Mouse (Mus musculus): ENCODE results near the gene Nabp2.

The Nabp2 gene

DNA sequence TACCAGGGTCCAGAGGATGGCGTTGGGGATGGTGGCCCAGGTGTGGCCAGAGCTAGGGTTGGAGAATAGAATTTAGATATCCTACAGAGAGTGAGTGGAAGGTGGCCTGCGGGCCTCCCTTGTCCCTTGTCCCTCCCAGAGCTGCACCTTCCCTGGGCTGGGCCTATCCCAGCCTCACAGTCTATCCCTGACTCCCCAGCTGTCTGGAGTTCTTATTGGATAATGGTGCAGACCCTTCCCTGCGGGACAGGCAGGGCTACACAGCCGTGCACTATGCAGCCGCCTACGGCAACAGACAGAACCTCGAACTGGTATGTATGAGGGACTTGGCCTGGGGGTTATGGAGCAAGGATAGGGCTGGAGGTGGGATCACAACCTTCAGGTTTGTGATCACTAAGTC is 25.4 kb downstream of the Nabp2 start:
- DNase-seq (ENCODE audit: low spot score), result no peak

GRCm38 (mm10) chr10:128382482-128382881 is 28.8 kb downstream of the Nabp2 start:
- no peak for DNase-seq (ENCODE audit: low spot score)

DNA sequence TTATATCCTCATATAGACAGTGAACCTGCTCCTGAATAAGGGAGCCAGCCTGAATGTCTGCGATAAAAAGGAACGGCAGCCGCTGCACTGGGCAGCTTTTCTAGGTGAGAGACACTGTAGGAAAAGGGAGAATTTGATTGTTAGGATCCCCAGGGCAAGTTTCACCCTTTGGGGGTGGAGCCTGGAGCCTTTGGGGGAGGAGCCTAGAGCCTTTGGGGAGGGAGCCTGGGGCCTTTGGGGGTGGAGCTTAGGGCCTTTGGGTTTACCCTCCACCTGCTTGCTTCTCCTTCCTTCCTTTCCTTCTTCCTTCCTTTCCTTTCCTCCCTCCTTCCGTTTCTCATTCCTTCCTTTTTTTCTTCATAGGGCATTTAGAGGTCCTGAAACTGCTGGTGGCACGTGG is 30.7 kb downstream of the Nabp2 start:
- no peak for DNase-seq (ENCODE audit: low spot score)

- no peak for DNase-seq (ENCODE audit: low spot score)
Observed at GRCm38 (mm10) chr10:128379260-128379659, 32.0 kb downstream of the Nabp2 start.

- no peak for DNase-seq (ENCODE audit: low spot score)
Observed at GRCm38 (mm10) chr10:128378462-128378861, 32.8 kb downstream of the Nabp2 start.

GRCm38 (mm10) chr10:128377940-128378448 is 33.3 kb downstream of the Nabp2 start:
- DNase-seq (ENCODE audit: low spot score), result no peak

DNA sequence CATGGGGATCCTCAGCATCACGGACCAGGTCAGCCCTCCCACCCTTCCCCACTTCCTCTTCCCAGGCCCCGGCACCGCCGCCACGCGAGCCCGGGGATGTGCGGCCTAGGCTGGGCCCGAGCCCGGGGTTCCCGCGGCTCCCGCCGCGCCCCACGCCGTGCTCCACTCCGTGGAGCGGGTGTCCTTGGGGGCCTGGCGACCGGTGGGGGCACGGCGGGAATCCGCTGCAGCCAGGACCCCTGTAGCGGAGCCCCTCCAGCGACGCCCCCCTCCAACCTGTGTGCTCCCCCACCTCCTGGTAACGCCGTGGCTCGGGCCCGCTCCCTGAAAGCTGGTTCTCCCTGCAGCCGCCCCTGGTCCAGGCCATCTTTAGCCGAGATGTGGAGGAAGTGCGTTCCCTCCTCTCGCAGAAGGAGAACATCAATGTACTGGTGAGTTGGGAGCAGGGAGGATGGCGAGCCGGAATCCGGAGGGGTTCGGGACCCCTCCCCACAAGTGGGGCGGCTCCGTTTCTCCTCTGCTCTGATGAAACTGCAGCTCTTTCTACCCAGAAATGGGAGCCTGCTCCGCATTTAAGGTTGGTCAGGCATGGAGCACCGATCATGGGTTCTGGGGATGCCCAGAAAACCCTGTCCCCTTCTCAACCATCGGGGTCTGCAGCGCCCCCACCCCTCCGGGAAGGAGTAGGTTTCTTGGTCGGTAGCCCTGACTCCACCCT is 33.9 kb downstream of the Nabp2 start:
- peak; percentile 35 for DNase-seq (ENCODE audit: low spot score)

DNA sequence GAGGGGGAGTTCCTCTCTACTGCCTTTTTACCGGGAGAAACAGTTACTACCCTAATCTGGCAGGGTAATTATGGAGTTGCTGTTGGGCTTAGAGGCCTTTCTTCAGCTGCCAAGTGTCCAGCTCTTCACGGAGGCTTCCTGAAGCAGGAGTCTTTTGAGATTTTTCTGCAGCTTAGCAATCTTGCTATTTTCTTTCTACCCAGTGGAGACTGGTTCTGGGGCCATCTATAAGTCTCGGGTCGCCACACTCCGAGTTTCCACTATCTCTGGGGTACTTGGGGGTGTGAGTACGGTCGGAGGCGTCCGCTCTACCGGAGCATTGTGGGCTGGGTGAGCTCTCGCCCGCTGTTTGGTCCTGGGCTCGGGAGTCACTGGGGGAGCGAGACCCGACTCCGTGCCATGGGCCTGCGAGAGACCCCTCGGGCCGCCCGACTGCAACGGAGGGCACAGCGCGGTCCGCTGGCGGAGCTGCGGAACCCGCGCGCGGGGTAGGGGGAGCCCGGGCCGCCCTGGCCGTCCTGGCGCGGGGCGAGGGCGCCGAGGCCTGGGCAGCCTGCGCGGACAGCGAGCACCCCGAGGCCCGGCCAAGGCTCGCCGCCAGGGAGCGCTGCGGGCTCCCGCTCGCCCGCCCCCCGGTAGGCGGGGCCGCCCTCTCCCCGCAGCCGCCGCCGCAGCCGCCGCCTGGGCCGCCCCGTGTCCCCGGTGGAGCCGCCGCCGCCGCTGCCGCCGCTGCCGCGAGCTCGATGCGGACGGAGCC is 34.7 kb downstream of the Nabp2 start, which contains the start of gene Ankrd52:
Gene Ankrd52 (plus strand): TSS at position 661 of the 757 bp plus-strand sequence.
- DNase-seq (ENCODE audit: low spot score), result peak; percentile 86

GRCm38 (mm10) chr10:128376099-128376454 is 35.2 kb downstream of the Nabp2 start:
- no peak for DNase-seq (ENCODE audit: low spot score)

GRCm38 (mm10) chr10:128374393-128374792 is 36.9 kb downstream of the Nabp2 start:
- DNase-seq (ENCODE audit: low spot score), result no peak

DNA sequence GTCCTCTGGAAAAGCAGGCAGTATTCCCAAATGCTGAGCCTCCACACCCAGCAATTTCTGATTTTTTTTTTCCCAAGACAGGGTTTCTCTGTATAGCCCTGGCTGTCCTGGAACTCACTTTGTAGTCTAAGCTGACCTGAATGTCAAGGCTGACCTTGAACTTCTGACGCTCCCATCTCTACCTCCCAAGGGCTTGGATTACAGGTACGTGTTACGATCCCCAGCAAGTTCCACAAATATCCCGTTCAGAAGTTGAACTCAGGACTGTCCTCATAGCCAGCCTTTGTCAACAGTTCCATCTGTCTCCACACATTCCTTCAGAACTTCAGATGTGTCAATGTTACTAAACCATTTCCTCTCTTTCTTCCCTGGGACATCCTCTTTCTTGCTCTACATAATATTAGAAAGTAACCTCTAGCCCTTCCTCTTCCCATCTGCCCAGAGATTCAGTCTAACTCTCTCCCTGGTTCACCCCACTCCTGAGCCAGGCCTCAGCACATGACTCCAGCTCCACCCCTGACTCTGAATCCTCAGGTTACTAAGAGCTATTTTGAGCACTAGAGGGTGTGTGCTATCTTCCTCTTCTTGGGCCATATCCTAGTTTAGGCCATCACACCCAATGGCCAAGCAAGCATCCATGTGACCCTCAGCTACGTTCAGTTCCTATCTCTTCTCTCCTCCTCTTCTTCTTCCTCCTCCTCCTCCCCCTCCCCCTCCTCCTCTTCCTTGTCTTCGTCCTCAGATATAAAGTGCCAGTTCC is 38.1 kb downstream of the Nabp2 start:
- DNase-seq (ENCODE audit: low spot score), result no peak

DNA sequence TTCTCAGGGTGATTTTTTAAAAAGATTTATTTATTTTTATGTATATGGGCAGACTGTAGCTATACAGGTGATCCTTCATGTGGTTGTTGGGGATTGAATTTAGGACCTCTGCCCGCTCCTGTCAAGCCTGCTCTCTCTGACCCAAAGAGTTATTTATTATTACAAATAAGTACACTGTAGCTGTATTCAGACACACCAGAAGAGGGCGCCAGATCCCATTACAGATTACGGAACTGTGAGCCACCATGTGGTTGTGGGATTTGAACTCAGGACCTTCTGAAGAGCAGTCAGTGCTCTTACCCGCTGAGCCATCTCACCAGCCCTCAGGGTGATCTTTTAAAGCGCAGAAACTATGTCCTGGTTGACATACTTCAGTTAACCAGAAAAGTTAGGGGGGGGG is 39.1 kb downstream of the Nabp2 start:
- no peak for DNase-seq (ENCODE audit: low spot score)

DNA sequence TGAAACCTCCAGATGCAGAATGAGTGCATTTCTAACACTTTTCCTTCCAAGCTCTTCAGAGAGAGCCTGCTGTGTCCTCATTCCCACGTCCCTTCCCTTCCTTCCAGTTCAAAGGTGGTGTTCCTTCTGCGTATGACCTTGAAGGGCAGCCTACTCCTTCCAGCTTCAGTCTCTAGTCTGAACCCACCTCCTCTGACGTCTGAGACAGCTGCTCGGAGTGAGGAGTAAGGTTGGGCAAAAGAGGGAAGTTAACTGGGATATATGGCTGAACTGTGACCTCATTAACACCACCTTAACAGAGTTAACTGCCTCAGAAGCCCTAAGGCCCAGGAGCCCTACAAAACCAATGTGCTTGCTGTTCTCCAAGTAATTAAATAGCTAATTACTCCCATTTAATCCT is 40.7 kb downstream of the Nabp2 start:
- no peak for DNase-seq (ENCODE audit: low spot score)

- DNase-seq (ENCODE audit: low spot score), result no peak
Observed at GRCm38 (mm10) chr10:128370021-128370420, 41.3 kb downstream of the Nabp2 start.

DNA sequence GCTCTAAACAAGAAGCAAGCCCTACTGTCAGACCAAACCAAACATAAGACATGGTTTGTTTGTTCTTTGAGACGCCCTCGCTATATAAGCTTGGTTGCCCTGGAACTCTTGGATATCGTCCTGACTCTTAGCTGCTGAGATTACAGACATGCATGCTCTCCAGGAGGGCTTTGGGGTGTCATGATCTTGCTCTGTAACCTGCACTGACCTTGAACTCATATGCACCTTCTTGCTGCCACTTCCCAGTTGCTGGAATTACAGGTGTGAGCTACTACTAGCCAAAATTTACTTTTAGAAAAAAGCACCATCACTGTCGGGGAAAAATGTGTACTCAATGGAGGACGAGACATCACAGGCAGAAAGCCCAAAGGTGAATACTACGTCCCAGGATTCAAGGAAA is 41.7 kb downstream of the Nabp2 start:
- DNase-seq (ENCODE audit: low spot score), result no peak

GRCm38 (mm10) chr10:128369218-128369543 is 42.1 kb downstream of the Nabp2 start:
- no peak for DNase-seq (ENCODE audit: low spot score)

DNA sequence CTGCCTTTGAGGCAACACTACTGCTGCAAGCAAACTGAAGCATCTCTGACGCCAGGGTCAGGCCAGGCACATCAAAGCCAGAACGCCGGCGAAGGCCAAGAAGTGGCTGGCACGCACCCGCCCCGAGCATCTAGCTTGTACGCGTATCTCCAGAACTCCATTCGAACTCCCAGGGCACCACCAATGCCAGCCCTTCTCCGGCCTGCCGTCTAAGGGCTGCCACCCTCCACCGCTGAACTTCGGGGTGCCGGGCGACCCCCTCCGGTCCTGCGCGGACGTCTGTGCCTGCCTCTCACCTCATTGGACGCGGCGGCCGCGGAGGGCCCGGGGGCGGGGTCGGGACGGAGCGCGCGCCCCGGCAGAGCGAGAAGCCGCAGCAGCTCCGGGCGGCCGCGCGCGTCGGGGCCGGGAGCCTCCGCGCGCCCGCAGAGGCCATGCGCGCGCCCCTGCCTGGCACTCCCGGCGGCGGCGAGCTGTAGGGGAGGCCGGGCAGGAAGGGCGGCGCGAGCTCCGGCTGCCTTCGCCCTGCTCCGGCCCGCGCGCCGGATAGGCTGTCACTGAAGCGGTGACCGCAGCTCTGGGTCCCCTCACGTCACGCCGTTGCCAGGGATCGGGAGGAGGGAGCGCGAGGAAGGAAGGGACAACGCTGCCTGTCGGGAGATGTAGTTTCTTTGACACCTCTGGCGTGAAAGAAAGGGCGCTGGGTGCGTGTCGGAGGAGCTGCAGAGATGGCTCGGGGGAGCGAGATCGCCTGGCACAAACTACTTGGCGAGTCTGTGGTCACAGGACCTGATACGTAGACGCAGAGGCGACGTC is 42.7 kb downstream of the Nabp2 start, which contains the start of gene Coq10a:
Gene Coq10a (minus strand): TSS at position 596 of the 816 bp plus-strand sequence.
- DNase-seq (ENCODE audit: low spot score), result peak; percentile 88

DNA sequence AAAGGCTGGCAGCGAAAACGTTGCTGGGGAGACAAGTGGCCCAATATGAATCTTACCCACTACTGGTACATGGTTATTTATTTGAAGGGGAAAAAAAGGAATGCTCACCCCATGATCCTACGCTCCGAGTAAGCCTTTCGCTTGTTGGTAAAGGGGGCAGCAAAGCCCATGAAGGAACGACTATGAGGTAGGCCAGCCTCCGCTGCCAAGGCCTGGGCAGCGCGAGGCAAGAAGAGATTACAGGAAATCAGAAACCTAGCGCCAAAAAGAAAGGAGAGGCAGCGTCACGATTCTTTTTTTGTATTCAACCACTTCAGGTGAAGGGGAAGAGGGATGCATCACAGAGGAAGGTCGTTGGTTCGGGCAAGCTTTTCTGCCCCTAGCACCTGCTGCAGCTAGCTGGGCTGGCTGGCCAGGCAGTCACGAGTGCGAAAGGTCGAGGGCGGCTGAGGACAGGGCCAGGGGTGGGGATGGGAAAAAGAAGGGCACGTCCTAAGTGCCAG is 43.3 kb downstream of the Nabp2 start:
- DNase-seq (ENCODE audit: low spot score), result no peak

DNA sequence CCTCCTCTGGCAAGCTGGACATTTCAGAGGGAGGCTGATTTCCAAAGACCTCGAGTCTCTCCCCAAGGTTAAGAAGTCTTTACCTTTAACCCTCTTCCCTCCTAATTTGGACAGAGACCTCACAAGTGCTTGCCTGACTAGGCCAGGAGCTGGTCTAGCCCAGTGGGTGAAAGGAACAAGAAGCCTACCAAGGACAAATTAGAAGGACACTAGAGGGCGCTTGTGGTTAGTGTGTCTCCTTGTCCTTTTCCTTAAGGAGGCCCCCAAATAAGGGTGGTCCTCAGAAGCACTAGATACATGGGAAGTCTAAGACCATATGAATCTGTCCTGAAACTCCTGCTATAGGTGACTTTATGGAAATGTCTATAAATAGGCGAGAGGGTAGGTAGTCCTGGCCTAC is 48.7 kb downstream of the Nabp2 start:
- DNase-seq (ENCODE audit: low spot score), result peak; percentile 32

GRCm38 (mm10) chr10:128361836-128362235 is 49.5 kb downstream of the Nabp2 start:
- no peak for DNase-seq (ENCODE audit: low spot score)

- no peak for DNase-seq (ENCODE audit: low spot score)
Observed at GRCm38 (mm10) chr10:128359226-128359625, 52.1 kb downstream of the Nabp2 start.

GRCm38 (mm10) chr10:128358796-128359195 is 52.5 kb downstream of the Nabp2 start:
- peak; percentile 67 for DNase-seq (ENCODE audit: low spot score)
